In genomic region chr11:19423841-19424815, GRCm38 (mm10) we compare ENCODE assay signal across 9 mouse cellular contexts.
DNase-seq lines count a peak whose midpoint lies in the region; ATAC-seq lines count a peak whose summit lies in the region.
"Had no signal": no experiment of that assay in that cellular context is flagged by ENCODE, and none has a peak within 500 bp of the region (broad histone marks: within the 10 kb centered on the region; RNA-seq: fewer than 3 reads in every experiment).

No protein-coding gene starts in this region.

- DNase-seq in cerebellum, postnatal 25 days = peak; percentile 28 to 40
- no peak for DNase-seq in cerebellum, postnatal 4 days (ENCODE audit: low spot score in 2 of 2)
- DNase-seq in frontal cortex, postnatal 36 days (ENCODE audit: low spot score in 2 of 2) = peak; percentile 33 to 48
- DNase-seq in kidney, postnatal 14 days = peak; percentile 72
- DNase-seq in right cerebral cortex, postnatal 10 days (ENCODE audit: low spot score in 2 of 2) = peak; percentile 30 to 64
- no peak for DNase-seq in adipocyte (ENCODE audit: low spot score)

- no peak overlapping the region for H3K4me3 ChIP-seq in limb, embryonic 15.5 days
- H3K4me3 ChIP-seq in midbrain, embryonic 15.5 days = no peak overlapping the region
- H3K4me3 ChIP-seq: erythroblast, embryonic 14.5 days had no signal

- H3K27ac ChIP-seq in limb, embryonic 15.5 days = no peak overlapping the region
- no peak overlapping the region for H3K27ac ChIP-seq in midbrain, embryonic 15.5 days

- no peaks in the 10 kb centered on the region for H3K36me3 ChIP-seq in limb, embryonic 15.5 days
- H3K36me3 ChIP-seq in midbrain, embryonic 15.5 days (replicated peaks) = no peaks in the 10 kb centered on the region

- peak overlapping the region; percentile 30 for H3K4me2 ChIP-seq in limb, embryonic 15.5 days
- H3K4me2 ChIP-seq in midbrain, embryonic 15.5 days = no peak overlapping the region

- no peak overlapping the region for H3K9ac ChIP-seq in limb, embryonic 15.5 days
- no peak overlapping the region for H3K9ac ChIP-seq in midbrain, embryonic 15.5 days

- peaks cover 17% of the 10 kb centered on the region for H3K4me1 ChIP-seq in limb, embryonic 15.5 days
- no peaks in the 10 kb centered on the region for H3K4me1 ChIP-seq in midbrain, embryonic 15.5 days

- H3K9me3 ChIP-seq in limb, embryonic 15.5 days = no peaks in the 10 kb centered on the region
- H3K9me3 ChIP-seq in midbrain, embryonic 15.5 days = no peaks in the 10 kb centered on the region

- 0 out of 2 replicates have a peak, but pooled peaks cover 4% of the 10 kb centered on the region for H3K27me3 ChIP-seq in limb, embryonic 15.5 days
- H3K27me3 ChIP-seq in midbrain, embryonic 15.5 days (replicated peaks) = no peaks in the 10 kb centered on the region

- WGBS in limb, embryonic 15.5 days = 9% methylated on average over 20 of the region's 20 CpGs
- 81% methylated on average over 20 of the region's 20 CpGs for WGBS in midbrain, embryonic 15.5 days

- ATAC-seq in limb, embryonic 15.5 days (ENCODE audit: insufficient number of reproducible peaks, low FRiP score, low TSS enrichment, low read depth) = 0 out of 2 replicates have a peak, but pooled peaks have one; percentile 55
- no peak for ATAC-seq in midbrain, embryonic 15.5 days (replicated peaks)

Comparison
In these comparisons a context has a peak if more than half of its experiments do, and no peak if none do; other contexts are left out.
1. DNase-seq: peak in cerebellum, postnatal 25 days (2 of 2), frontal cortex, postnatal 36 days (2 of 2), kidney, postnatal 14 days (single experiment) and right cerebral cortex, postnatal 10 days (2 of 2); none in cerebellum, postnatal 4 days (0 of 2) and adipocyte (single experiment).